Mouse (Mus musculus) bone marrow macrophage, adult 2 months (primary cell): ENCODE results near the gene Asic3.

ENCODE experiments used
- CTCF ChIP-seq: IDR thresholded peaks from 2 replicates; pipeline ENCODE4 v1.5.1; 2012; ENCODE audit warnings: low read depth, mild to moderate bottlenecking, low read length, moderate library complexity
- POLR2A ChIP-seq: IDR thresholded peaks from 2 replicates; pipeline ENCODE4 v1.6.1; 2012; ENCODE audit warnings: mild to moderate bottlenecking, low read depth, low read length, borderline replicate concordance

GRCm38 (mm10) chr5:24441187-24441586, 28.0 kb downstream of the Asic3 start:
- TF ChIP-seq CTCF (no peak), POLR2A (no peak)
